Mouse (Mus musculus) midbrain, embryonic 10.5 days (tissue): ENCODE results near the gene Traf4. TPM values are rescaled to one million over a fixed set of nuclear protein-coding genes. Genes with fewer than 3 reads are reported as not detected.
"Not testable (repeated sequence)": the region's sequence is repeated elsewhere in the genome, so short reads cannot be mapped to it uniquely, and the experiment has no call there.

Source experiments
- DNase-seq: peaks from one replicate; pipeline ENCODE4 v3.0.0-alpha.2; 2017; ENCODE audit warnings: low spot score
- H3K27ac ChIP-seq: fragments of 300-500 bp; sonication (generic); replicated peaks from 2 replicates; pipeline ENCODE4 v1.5.1; 2016; ENCODE audit warnings: mild to moderate bottlenecking
- H3K27me3 ChIP-seq: fragments of 300-500 bp; sonication (generic); 2 replicates; pipeline ENCODE4 v1.6.1; 2016; ENCODE audit warnings: low read depth, mild to moderate bottlenecking; ENCODE audit not compliant: poor library complexity, severe bottlenecking
- H3K36me3 ChIP-seq: fragments of 300-500 bp; sonication (generic); 2 replicates; pipeline ENCODE4 v1.6.1; 2016; ENCODE audit warnings: mild to moderate bottlenecking, moderate library complexity
- H3K4me1 ChIP-seq: fragments of 300-500 bp; sonication (generic); 2 replicates; pipeline ENCODE4 v1.6.1; 2016
- H3K4me3 ChIP-seq: fragments of 300-500 bp; sonication (generic); 2 replicates; pipeline ENCODE4 v1.5.1; 2016; ENCODE audit warnings: mild to moderate bottlenecking, moderate library complexity
- H3K9me3 ChIP-seq: fragments of 300-500 bp; sonication (generic); replicated peaks from 2 replicates; pipeline ENCODE4 v1.6.1; 2016; ENCODE audit warnings: mild to moderate bottlenecking
- WGBS: fragments of 180-500 bp; shearing (Covaris S2); methylation state at CpG from one replicate; pipeline ENCODE4 v1.1.7; 2016; 5-methylcytosine and 5-hydroxymethylcytosine counted together
- polyA plus RNA-seq: library from polyadenylated mRNA; unstranded; fragments of >200 nt; fragmentation: Nextera tagmentation; extraction: Ambion mirVana; gene quantifications from 2 replicates; pipeline ENCODE4 v1.2.1, GENCODE M21; 2016

The Traf4 gene
- polyA plus RNA-seq, 1 experiment from 2014 or later = 96.3 TPM

- H3K4me1 ChIP-seq = peaks cover 6% of the 10 kb centered on the region; the same call in 1 of the 2 replicates
Measured at GRCm38 (mm10) chr11:78140665-78141064, 24.7 kb downstream of the Traf4 start.

GRCm38 (mm10) chr11:78138023-78138422, 27.4 kb downstream of the Traf4 start:
- Histone ChIP-seq H3K9me3 (no peaks in the 10 kb centered on the region), H3K4me1 (peaks cover 6% of the 10 kb centered on the region; the same call in 1 of the 2 replicates), H3K27me3 (no peaks in the 10 kb centered on the region), H3K36me3 (peaks cover 5% of the 10 kb centered on the region), H3K4me3 (no peak overlapping the region), H3K27ac (no peak overlapping the region)
- no peak for DNase-seq
- WGBS = 89% methylated on average over 3 of the region's 3 CpGs

More at GRCm38 (mm10) chr11:78140665-78141064, 24.7 kb downstream of the Traf4 start:
- no peak overlapping the region for H3K27ac ChIP-seq
- H3K4me3 ChIP-seq = no peak overlapping the region
- H3K9me3 ChIP-seq = no peaks in the 10 kb centered on the region
- WGBS = 91% methylated on average over 5 of the region's 5 CpGs
- no peak for DNase-seq
- H3K27me3 ChIP-seq = no peaks in the 10 kb centered on the region
- peaks cover 31% of the 10 kb centered on the region for H3K36me3 ChIP-seq

- no peaks in the 10 kb centered on the region for H3K27me3 ChIP-seq
- no peaks in the 10 kb centered on the region for H3K9me3 ChIP-seq
- 0 out of 2 replicates have a peak, but pooled peaks cover 2% of the 10 kb centered on the region for H3K36me3 ChIP-seq
- H3K4me3 ChIP-seq = no peak overlapping the region
- no peak for DNase-seq
- no peak overlapping the region for H3K27ac ChIP-seq
- peaks cover 6% of the 10 kb centered on the region; the same call in 1 of the 2 replicates for H3K4me1 ChIP-seq
- 80% methylated on average over 4 of the region's 4 CpGs for WGBS
Measured at GRCm38 (mm10) chr11:78137584-78137983, 27.8 kb downstream of the Traf4 start.

- Histone ChIP-seq H3K27me3 (no peaks in the 10 kb centered on the region), H3K36me3 (peaks cover 13% of the 10 kb centered on the region), H3K27ac (no peak overlapping the region), H3K4me1 (peaks cover 6% of the 10 kb centered on the region; the same call in 1 of the 2 replicates), H3K4me3 (no peak overlapping the region), H3K9me3 (no peaks in the 10 kb centered on the region)
- DNase-seq = no peak
- 92% methylated on average over 1 of the region's 1 CpGs for WGBS
Measured at GRCm38 (mm10) chr11:78136132-78136531, 29.3 kb downstream of the Traf4 start.

GRCm38 (mm10) chr11:78135314-78135713, 30.1 kb downstream of the Traf4 start:
- not testable (repeated sequence) for H3K4me3 ChIP-seq, H3K27me3 ChIP-seq, H3K4me1 ChIP-seq, DNase-seq, H3K9me3 ChIP-seq, H3K27ac ChIP-seq
- peaks cover 13% of the 10 kb centered on the region for H3K36me3 ChIP-seq
- 93% methylated on average over 7 of the region's 7 CpGs for WGBS

- no peak overlapping the region for H3K27ac ChIP-seq
- no peaks in the 10 kb centered on the region for H3K9me3 ChIP-seq
- WGBS = 90% methylated on average over 3 of the region's 3 CpGs
- no peaks in the 10 kb centered on the region for H3K27me3 ChIP-seq
- H3K4me1 ChIP-seq = peaks cover 6% of the 10 kb centered on the region; the same call in 1 of the 2 replicates
- H3K36me3 ChIP-seq = peaks cover 15% of the 10 kb centered on the region
- no peak overlapping the region for H3K4me3 ChIP-seq
- no peak for DNase-seq
Measured at GRCm38 (mm10) chr11:78134344-78134743, 31.0 kb downstream of the Traf4 start.

- Histone ChIP-seq H3K4me1 (peaks cover 6% of the 10 kb centered on the region; the same call in 1 of the 2 replicates), H3K4me3 (no peak overlapping the region), H3K9me3 (no peaks in the 10 kb centered on the region), H3K36me3 (peaks cover 20% of the 10 kb centered on the region), H3K27ac (no peak overlapping the region), H3K27me3 (no peaks in the 10 kb centered on the region)
- DNase-seq = no peak
- WGBS = 95% methylated on average over 6 of the region's 6 CpGs
Measured at GRCm38 (mm10) chr11:78133915-78134314, 31.5 kb downstream of the Traf4 start.

- 96% methylated on average over 8 of the region's 8 CpGs for WGBS
- no peak for DNase-seq
- no peak overlapping the region for H3K4me3 ChIP-seq
Measured at GRCm38 (mm10) chr11:78129458-78129857, 35.9 kb downstream of the Traf4 start.

GRCm38 (mm10) chr11:78126739-78127138, 38.6 kb downstream of the Traf4 start:
- Histone ChIP-seq H3K9me3 (no peaks in the 10 kb centered on the region), H3K27me3 (no peaks in the 10 kb centered on the region), H3K4me1 (no peaks in the 10 kb centered on the region), H3K27ac (no peak overlapping the region), H3K4me3 (no peak overlapping the region), H3K36me3 (peaks cover 18% of the 10 kb centered on the region)
- 92% methylated on average over 4 of the region's 4 CpGs for WGBS
- DNase-seq = no peak

More at GRCm38 (mm10) chr11:78129458-78129857, 35.9 kb downstream of the Traf4 start:
- Histone ChIP-seq H3K9me3 (no peaks in the 10 kb centered on the region), H3K36me3 (peaks cover 19% of the 10 kb centered on the region), H3K27ac (no peak overlapping the region), H3K4me1 (no peaks in the 10 kb centered on the region), H3K27me3 (no peaks in the 10 kb centered on the region)

GRCm38 (mm10) chr11:78125691-78126090, 39.7 kb downstream of the Traf4 start:
- Histone ChIP-seq H3K9me3 (no peaks in the 10 kb centered on the region), H3K27ac (no peak overlapping the region), H3K4me1 (no peaks in the 10 kb centered on the region), H3K27me3 (no peaks in the 10 kb centered on the region), H3K4me3 (no peak overlapping the region), H3K36me3 (peaks cover 13% of the 10 kb centered on the region; the same call in 1 of the 2 replicates)
- no peak for DNase-seq
- WGBS = 89% methylated on average over 6 of the region's 6 CpGs

- DNase-seq = no peak
- no peaks in the 10 kb centered on the region for H3K9me3 ChIP-seq
- no peak overlapping the region for H3K4me3 ChIP-seq
- H3K27me3 ChIP-seq = no peaks in the 10 kb centered on the region
- 0 out of 2 replicates have a peak, but pooled peaks cover 10% of the 10 kb centered on the region for H3K4me1 ChIP-seq
- no peak overlapping the region for H3K27ac ChIP-seq
- peaks cover 5% of the 10 kb centered on the region; the same call in 1 of the 2 replicates for H3K36me3 ChIP-seq
Measured at GRCm38 (mm10) chr11:78123782-78124181, 41.6 kb downstream of the Traf4 start.

- Histone ChIP-seq H3K9me3 (no peaks in the 10 kb centered on the region), H3K4me3 (no peak overlapping the region), H3K27ac (no peak overlapping the region), H3K4me1 (0 out of 2 replicates have a peak, but pooled peaks cover 10% of the 10 kb centered on the region), H3K36me3 (peaks cover 5% of the 10 kb centered on the region; the same call in 1 of the 2 replicates), H3K27me3 (no peaks in the 10 kb centered on the region)
- no peak for DNase-seq
- WGBS = 93% methylated on average over 4 of the region's 4 CpGs
Measured at GRCm38 (mm10) chr11:78122815-78123214, 42.6 kb downstream of the Traf4 start.

- H3K36me3 ChIP-seq = peaks cover 5% of the 10 kb centered on the region; the same call in 1 of the 2 replicates
- H3K27me3 ChIP-seq = no peaks in the 10 kb centered on the region
- no peak overlapping the region for H3K27ac ChIP-seq
- H3K4me1 ChIP-seq = peaks cover 19% of the 10 kb centered on the region
- no peaks in the 10 kb centered on the region for H3K9me3 ChIP-seq
- DNase-seq = no peak
- no peak overlapping the region for H3K4me3 ChIP-seq
- WGBS = 87% methylated on average over 5 of the region's 5 CpGs
Measured at GRCm38 (mm10) chr11:78121176-78121575, 44.2 kb downstream of the Traf4 start.
